Mouse (Mus musculus) macrophage (primary cell): ENCODE results near the gene Raet1e. TPM values are rescaled to one million over a fixed set of nuclear protein-coding genes. Genes with fewer than 3 reads are reported as not detected.
"Not testable (repeated sequence)": the region's sequence is repeated elsewhere in the genome, so short reads cannot be mapped to it uniquely, and the experiment has no call there.

Source experiments
- H3K27ac ChIP-seq: fragments of 350-480 bp; formaldehyde crosslinking; 2 replicates; pipeline ENCODE4 v1.9.0; 2021
- H3K36me3 ChIP-seq: fragments of 350-480 bp; formaldehyde crosslinking; 2 replicates; pipeline ENCODE4 v1.9.0; 2021; ENCODE audit errors: inconsistent target
- H3K4me3 ChIP-seq: fragments of 350-480 bp; formaldehyde crosslinking; 2 replicates; pipeline ENCODE4 v1.9.0; 2021; ENCODE audit errors: inconsistent target
- H3K79me2 ChIP-seq: fragments of 350-480 bp; formaldehyde crosslinking; 2 replicates; pipeline ENCODE4 v1.9.0; 2021; ENCODE audit errors: inconsistent target
- WGBS: methylation state at CpG from one replicate; pipeline ENCODE4 v1.1.7; 2026; ENCODE audit warnings: inconsistent platforms; ENCODE audit not compliant: missing documents; 5-methylcytosine and 5-hydroxymethylcytosine counted together
- polyA plus RNA-seq: library from polyadenylated mRNA; stranded (reverse); fragments of 250-400 nt; gene quantifications from 3 replicates; pipeline ENCODE4 v1.2.4, GENCODE M21; 2018; ENCODE audit warnings: inconsistent platforms

The Raet1e gene
- polyA plus RNA-seq, 1 experiment from 2014 or later: 6.3 TPM

DNA sequence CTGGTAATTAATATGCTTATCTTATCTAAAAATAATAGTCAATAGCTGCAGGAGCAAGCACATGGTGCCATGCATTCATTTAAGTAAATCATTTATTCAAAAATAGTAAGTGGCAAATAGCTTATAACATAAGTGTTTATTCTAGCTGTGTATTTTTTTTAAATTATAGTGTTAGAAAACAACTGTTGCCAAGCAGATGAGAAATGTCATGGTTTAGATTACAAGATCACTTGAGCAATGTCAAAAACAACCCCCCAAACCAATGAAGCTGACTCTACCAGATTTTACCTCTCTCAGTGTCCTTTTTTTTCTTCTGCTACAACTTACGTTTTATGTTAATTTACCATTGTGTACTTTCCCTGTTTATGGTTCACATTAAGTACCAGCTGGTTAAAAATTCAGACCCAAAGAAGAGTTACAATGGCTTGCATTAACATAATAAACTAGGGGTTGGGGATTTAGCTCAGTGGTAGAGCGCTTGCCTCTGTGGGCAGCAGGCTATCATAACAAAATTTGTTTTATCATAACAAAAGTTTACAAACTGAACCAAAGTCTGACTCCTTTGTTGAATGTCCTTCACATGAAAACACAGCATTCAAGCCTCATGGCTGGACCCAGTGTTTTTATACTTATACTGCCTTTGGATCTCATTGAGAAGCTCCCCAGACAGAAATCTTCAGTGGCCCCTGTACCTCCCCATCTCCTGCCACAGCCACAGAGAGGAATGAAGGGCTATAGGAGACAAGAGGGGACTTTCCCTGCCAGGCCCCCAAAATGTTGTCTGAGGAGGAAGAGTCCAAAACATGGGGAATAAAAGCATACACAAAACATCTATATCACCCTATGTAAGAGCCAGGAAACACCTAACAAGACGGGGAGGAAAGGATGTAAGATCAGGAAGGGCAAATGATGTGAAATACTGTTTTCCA is 3.2 kb upstream of the Raet1e start:
- no peaks in the 10 kb centered on the region for H3K79me2 ChIP-seq
- no peak overlapping the region for H3K4me3 ChIP-seq
- H3K36me3 ChIP-seq: no peaks in the 10 kb centered on the region
- H3K27ac ChIP-seq: no peak overlapping the region
- WGBS: 48% methylated on average over 3 of the region's 3 CpGs

DNA sequence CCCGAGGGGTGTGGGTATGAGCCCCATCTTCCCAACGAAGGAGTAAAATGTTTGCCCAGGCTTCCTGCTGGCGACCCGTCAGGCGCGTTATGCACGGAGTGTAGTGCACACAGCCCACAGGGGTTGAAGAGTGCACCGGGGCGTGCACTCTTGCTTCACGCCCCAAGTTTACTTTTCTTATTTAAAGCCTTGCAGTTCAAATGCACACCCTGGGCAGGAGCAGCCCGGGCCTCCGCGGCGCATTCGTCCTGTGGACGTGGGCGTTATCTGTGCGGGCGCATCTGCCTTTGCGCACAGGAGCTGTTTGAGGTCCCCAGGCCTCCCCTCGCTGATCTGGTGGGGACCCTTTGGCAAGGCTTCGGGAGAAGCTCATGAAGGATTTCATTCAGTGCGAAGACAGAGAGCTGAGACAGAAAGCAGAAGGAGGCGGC is 777 bp downstream of the Raet1e start:
- 7% methylated on average over 24 of the region's 24 CpGs for WGBS
- Histone ChIP-seq H3K27ac (no peak overlapping the region), H3K36me3 (no peaks in the 10 kb centered on the region), H3K4me3 (peak overlapping the region; percentile 28; the same call in 1 of the 2 replicates), H3K79me2 (no peaks in the 10 kb centered on the region)

DNA sequence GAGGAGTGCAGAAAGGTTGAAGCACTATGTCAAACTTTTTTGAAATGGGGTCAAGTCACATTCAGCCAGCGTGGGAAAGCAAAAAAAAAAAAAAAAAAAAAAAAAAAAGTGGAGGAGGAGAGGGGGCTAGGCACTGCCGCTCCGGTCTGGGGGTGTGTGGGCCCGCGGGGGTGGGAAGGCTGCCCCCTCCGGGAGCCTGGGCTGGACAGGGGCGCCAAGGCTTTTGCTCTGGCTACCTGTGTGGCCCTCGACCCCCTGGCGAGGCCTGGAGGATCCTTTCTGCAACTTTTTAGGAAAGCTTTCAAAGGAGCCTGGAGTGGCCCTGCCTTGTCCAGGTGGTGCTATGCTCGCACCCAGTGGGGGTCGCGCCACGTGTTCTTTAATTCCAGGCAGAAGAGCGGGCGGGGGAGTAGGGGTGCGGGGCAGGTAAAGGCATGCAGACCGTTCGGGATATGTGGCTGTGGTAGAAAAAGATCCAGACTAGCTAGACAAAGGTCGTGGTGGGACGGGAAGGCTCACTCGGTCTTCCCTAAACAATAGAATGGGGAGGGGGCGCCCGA is 1.3 kb downstream of the Raet1e start:
- H3K36me3 ChIP-seq: no peaks in the 10 kb centered on the region
- H3K79me2 ChIP-seq: no peaks in the 10 kb centered on the region
- 23% methylated on average over 22 of the region's 23 CpGs for WGBS
- H3K4me3 ChIP-seq: no peak overlapping the region
- H3K27ac ChIP-seq: no peak overlapping the region

DNA sequence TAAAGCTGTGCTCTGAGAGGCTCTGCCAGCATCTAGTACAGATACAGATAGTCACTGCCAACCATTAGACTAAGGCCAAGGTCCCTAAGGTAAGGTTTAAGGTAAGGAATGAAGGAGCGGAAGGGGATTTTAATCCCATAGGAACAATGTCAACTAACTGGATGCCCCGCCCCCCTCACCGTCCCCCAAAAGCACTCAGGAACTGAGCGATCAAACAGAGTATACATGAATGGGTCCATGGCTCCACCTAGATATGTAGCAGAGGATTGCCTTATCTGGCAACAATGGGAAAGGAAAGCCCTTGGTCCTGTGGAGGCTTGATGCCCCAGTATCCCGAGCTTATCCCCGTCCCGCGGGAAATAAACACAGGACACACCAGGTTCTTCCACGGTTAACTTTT is 4.9 kb downstream of the Raet1e start:
- 11% methylated on average over 8 of the region's 9 CpGs for WGBS
- H3K27ac ChIP-seq, H3K79me2 ChIP-seq, H3K4me3 ChIP-seq, H3K36me3 ChIP-seq: not testable (repeated sequence)

DNA sequence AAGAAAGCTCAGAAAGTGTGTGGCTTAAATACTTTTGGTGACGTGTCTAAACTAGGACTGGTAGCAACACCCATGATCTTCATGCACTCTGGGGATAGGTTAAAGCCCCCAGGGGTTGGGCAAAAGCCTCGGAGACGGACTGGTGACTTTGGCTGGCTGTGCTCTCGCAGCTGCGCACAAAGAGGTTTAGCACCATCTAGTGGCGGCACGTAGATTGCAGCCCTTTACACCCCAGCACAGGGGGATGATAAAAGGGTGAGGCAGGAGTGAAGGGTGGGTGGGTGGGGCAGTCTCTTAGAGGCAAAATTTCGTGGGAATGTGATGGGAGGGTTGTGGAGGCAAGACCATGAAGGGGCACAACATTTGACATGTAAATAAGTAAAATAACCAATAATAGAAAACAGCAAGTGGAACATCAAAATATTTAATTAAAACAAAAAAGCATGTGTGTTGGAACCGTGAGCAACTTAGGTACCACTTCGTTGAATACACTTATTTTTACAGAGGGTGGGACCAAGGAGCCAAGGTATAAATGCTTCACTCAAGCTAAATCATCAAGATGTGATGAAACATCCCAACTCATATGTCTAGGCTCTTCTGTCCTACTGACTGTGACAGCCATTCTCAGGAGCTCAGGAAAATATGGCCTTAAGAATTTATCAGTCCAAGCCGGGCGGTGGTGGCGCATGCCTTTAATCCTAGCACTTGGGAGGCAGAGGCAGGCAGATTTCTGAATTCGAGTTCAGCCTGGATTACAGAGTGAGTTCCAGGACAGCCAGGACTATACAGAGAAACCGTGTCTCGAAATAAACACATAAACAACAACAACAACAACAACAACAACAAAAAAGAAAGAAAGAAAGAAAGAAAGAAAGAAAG is 5.6 kb downstream of the Raet1e start:
- not testable (repeated sequence) for H3K36me3 ChIP-seq, H3K4me3 ChIP-seq, H3K27ac ChIP-seq, H3K79me2 ChIP-seq
- 50% methylated on average over 2 of the region's 16 CpGs for WGBS

DNA sequence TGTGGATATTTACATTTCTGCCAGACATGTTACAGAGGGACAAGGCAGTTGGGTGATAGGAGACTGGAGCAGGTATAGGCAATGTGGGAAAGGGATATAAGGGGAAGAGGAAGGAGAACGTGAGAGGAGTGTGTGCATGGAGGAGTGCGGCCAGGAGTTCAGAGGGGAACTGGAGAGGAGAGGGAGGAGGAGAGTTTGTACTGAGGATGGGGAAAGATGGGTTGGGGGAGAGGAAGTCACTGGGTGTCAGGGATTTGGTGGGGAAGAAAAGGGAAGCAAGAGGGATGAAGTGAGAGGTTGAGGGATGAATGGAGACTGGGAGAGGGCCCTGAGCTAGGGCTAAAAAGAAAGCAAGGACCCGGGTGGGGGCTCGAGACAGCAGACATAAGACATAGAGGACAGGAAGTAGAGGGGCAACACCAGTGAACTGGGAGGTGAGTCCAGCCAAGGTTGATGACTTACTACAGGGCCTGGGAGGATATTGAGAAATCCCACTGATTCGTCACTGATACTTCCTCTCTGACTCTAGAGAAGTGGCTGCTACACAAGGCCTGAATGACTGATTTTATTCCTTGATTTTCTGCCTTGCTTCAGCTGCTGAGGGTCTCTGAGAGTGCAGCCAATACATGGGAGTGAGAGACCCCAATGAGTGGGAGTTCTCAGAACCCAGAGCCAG is 7.1 kb downstream of the Raet1e start:
- peak overlapping the region; percentile 53 for H3K27ac ChIP-seq
- not testable (repeated sequence) for H3K79me2 ChIP-seq, H3K4me3 ChIP-seq, H3K36me3 ChIP-seq
- WGBS: 4% methylated on average over 4 of the region's 5 CpGs

DNA sequence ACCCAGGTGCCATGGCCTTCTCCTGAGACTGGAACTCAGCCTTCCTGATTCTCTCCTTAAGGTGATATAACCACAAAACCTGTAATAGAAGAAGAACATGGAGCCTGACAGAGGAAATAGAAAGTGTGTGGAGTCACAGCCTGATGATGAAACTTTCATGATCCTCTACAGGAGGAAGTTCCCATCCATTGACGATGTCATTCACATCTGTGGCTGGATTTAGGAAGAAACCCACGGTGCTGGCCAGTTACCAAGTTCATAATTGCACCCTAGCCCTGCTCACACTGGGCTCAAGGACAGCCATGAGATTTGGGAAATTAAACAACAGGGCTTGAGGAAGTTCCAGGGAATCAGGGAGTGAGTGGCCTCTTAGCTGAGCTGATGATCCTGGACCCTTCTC is 7.7 kb downstream of the Raet1e start:
- H3K27ac ChIP-seq: peak overlapping the region; percentile 53

DNA sequence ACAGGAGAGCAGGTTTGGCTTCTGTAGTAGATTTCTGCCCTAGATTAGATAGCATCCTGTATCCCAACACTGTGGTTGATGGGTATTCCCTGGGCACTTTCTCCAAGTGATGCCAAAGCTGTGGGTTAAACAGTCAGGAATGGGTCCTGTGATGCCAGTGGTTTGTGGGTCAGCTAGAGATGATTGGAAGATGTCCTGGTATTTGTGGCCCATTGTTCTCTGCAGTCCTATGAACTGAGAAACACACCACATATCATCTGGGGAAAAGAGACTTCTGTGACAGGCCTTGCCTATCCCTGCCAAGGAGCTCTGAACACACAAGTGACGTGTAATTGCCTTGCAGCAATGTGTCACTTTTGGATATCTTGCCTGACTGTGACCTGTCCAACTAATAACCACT is 8.7 kb downstream of the Raet1e start:
- 92% methylated on average over 1 of the region's 1 CpGs for WGBS
- H3K79me2 ChIP-seq, H3K4me3 ChIP-seq, H3K36me3 ChIP-seq, H3K27ac ChIP-seq: not testable (repeated sequence)

More for the DNA sequence above, 7.7 kb downstream of the Raet1e start:
- not testable (repeated sequence) for H3K4me3 ChIP-seq, H3K36me3 ChIP-seq, H3K79me2 ChIP-seq
- 21% methylated on average over 2 of the region's 2 CpGs for WGBS

DNA sequence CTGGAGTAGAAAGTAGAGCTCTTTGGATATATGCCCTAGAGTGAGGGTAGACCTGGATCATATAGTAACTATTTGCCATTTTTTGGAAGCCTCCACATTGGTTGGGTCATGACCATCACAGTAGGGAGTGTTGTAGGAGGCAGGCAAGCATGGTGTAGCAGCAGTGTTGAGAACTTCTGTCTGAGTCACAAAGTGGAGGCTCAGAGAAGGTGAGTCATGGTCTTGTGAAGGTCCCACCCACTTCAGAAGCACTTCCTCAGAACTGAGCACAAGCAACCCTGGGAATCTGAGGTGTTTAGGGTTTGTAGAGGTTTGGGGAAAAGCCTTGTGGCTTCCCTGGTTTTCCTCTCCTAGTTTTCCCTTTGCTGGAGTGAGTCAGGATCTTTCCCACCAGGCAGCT is 10.7 kb downstream of the Raet1e start:
- H3K27ac ChIP-seq, H3K79me2 ChIP-seq: not testable (repeated sequence)

DNA sequence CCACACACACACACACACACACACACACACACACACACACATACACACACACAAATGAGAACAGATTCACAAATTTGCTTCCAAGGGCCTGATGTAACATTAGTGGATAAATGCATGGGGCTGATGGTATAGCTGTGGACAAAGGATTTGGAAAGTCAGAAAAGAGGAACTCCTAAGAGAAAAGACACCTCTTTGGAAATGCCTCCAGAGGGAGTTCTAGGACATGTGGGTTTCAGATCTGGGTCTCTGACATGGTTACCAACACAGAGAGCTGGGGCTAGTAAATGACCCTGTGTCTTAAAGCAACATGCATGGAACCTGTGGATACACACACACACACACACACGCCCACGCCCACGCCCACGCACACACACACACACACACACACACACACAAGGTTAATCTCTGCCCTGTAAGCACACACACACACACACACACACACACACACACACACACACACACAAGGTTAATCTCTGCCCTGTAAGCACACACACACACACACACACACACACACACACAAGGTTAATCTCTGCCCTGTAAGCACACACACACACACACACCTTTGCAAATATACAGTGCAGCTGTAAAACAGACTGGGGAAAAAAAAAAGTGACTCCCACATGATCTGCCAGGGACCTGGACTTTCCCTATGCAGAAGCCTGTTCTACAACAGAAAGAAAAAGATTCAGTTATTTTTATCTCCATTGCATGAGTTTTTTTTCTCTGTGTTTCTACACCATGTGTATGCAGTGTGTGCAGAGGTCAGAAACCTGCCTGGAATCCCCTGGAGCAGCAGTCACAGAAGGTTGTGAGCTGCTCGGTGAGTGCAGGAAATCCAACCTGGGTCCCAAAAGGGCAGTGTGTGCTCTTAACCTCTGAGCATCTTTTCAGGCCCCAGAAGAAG is 14.3 kb downstream of the Raet1e start:
- H3K79me2 ChIP-seq, H3K4me3 ChIP-seq, H3K27ac ChIP-seq, H3K36me3 ChIP-seq: not testable (repeated sequence)
- WGBS: no CpG with 5 or more reads among the region's 5 CpGs

More for the DNA sequence above, 10.7 kb downstream of the Raet1e start:
- not testable (repeated sequence) for H3K4me3 ChIP-seq, H3K36me3 ChIP-seq

DNA sequence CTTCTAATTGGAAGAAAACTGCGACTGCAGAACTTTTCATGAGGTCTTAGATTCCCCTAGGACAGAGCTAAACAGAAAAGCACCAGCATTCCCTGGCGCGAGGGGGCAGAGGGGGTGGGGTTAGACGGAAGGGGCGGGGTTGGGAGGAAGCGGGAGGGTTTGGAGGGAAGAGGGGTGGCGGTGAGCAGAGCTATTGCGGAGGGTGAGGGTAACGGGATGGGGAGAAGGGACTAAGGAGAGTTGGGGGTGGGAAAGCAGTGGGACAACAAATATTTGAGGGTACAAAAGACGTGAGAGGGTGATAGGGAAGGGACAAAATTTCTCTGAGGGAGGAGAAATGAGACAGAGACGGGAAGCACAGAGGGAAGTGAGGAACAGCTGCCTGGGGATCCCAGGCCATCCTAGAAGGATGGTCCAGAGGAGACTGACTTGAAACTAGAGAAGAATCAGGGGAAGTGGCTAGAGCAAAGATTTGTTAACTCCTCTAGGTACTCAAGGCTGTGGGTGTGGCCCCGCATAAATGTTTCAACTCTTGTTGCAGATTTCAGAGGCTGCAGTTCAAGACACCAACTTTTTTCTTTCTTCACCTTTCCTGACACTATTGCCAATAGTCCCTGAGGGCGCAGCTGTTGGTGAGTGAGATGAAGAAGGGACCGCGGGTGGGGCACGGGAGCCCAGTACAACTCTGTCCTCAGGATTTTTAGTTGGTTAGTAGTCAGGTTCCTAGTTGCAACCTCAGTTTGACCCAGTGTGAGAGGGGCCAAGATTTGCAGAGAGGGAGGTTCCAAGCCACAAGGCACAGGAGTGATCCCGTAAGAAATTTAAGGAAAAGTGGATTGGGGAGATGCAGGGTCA is 15.2 kb downstream of the Raet1e start:
- not testable (repeated sequence) for H3K27ac ChIP-seq, H3K4me3 ChIP-seq, H3K79me2 ChIP-seq, H3K36me3 ChIP-seq
- 6% methylated on average over 7 of the region's 17 CpGs for WGBS

DNA sequence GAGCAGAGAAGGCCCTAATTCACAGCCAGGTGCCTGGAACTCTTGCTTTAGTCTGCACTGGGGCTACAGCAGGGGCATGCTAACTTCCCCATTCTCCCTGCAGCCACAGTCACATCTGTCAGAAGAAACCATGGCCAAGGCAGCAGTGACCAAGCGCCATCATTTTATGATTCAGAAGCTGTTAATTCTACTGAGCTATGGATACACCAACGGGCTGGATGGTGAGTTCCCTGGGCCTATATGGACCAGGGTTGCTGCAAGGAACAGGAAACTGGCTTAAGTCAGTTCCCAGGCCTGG is 15.8 kb downstream of the Raet1e start:
- WGBS: 33% methylated on average over 1 of the region's 2 CpGs
- H3K27ac ChIP-seq, H3K4me3 ChIP-seq, H3K36me3 ChIP-seq, H3K79me2 ChIP-seq: not testable (repeated sequence)

DNA sequence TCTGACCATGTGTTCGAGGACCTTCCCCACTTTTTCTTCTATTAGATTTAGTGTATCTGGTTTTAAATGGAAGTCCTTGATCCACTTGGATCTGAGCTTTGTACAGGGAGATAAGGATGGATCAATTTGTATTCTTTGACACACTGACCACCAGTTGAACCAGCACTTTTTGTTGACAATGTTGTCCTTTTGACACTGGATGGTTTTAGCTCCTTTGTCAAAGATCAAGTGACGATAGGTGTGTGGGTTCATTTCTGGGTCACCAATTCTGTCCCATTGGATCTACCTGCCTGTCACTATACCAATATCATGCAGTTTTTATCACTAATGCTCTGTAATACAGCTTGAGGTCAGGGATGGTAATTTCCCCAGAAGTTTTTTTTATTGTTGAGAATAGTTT is 18.1 kb downstream of the Raet1e start:
- H3K27ac ChIP-seq, H3K36me3 ChIP-seq, H3K4me3 ChIP-seq, H3K79me2 ChIP-seq: not testable (repeated sequence)
- WGBS: no CpG with 5 or more reads among the region's 2 CpGs
